Mouse (Mus musculus) limb, embryonic 13.5 days (tissue): ENCODE measurements at regions not wholly inside any gene's neighbourhood (a gene's known extent, or its start where the extent isn't known, plus 50 kb on each side); places are given as distances from the start of the nearest gene placed in this dataset.

ENCODE experiments used
- ATAC-seq: fragments of 200-750 bp; cut with Nextera tagmentation; 2 replicates; pipeline ENCODE4 v1.8.0; 2017; ENCODE audit warnings: low read depth, moderate number of reproducible peaks, moderate TSS enrichment; ENCODE audit not compliant: low FRiP score
- H3K27ac ChIP-seq: fragments of 300-500 bp; sonication (generic); 2 replicates; pipeline ENCODE4 v1.5.1; 2015; ENCODE audit warnings: inconsistent platforms, mild to moderate bottlenecking, moderate library complexity
- H3K27me3 ChIP-seq: fragments of 300-500 bp; sonication (generic); 2 replicates; pipeline ENCODE4 v1.6.1; 2015; ENCODE audit warnings: mild to moderate bottlenecking, inconsistent platforms
- H3K36me3 ChIP-seq: fragments of 300-500 bp; sonication (generic); 2 replicates; pipeline ENCODE4 v1.6.1; 2015; ENCODE audit warnings: inconsistent platforms, mild to moderate bottlenecking, moderate library complexity
- H3K4me1 ChIP-seq: fragments of 300-500 bp; sonication (generic); 2 replicates; pipeline ENCODE4 v1.6.1; 2015; ENCODE audit warnings: inconsistent platforms
- H3K4me2 ChIP-seq: fragments of 300-500 bp; sonication (generic); replicated peaks from 2 replicates; pipeline ENCODE4 v1.6.1; 2015; ENCODE audit warnings: inconsistent platforms, mild to moderate bottlenecking, moderate library complexity
- H3K4me3 ChIP-seq: fragments of 300-500 bp; sonication (generic); 2 replicates; pipeline ENCODE4 v1.5.1; 2015; ENCODE audit warnings: moderate library complexity, mild to moderate bottlenecking, inconsistent platforms
- H3K9ac ChIP-seq: fragments of 300-500 bp; sonication (generic); 2 replicates; pipeline ENCODE4 v1.6.1; 2015; ENCODE audit warnings: mild to moderate bottlenecking, inconsistent platforms
- H3K9me3 ChIP-seq: fragments of 300-500 bp; sonication (generic); 2 replicates; pipeline ENCODE4 v1.6.1; 2016; ENCODE audit warnings: inconsistent platforms
- WGBS: fragments of 180-500 bp; shearing (Covaris S2); methylation state at CpG from one replicate; pipeline ENCODE4 v1.1.7; 2015; 5-methylcytosine and 5-hydroxymethylcytosine counted together

DNA sequence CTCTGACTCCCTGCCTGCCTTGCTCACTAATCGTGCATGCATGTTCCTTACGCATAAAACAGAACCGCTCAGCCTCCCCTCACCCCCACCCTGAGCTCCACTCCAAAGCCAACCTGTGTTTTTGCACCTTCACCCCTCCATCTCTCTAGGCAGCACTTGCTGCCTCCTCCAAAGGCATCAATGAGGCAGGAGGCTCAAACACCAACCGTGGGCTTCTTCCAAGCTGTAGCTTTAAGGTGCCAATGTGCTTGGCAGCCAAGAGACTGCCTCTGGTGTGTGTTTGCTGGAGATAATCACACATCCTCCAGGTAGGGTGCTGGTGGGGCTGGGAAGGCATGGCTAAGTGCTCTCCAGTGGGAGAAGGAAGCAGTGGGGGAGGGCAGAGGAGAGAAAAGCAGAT, 193.3 kb downstream of the Rplp1 start:
- H3K36me3 ChIP-seq: no peaks in the 10 kb centered on the region
- no peak overlapping the region for H3K4me3 ChIP-seq
- H3K27ac ChIP-seq: peak overlapping the region; percentile 28; the same call in 1 of the 2 replicates
- H3K9ac ChIP-seq: no peak overlapping the region
- no peaks in the 10 kb centered on the region for H3K9me3 ChIP-seq
- 41% methylated on average over 4 of the region's 4 CpGs for WGBS
- no peak for ATAC-seq
- H3K4me2 ChIP-seq: no peak overlapping the region
- H3K27me3 ChIP-seq: peaks cover 46% of the 10 kb centered on the region
- peaks cover 23% of the 10 kb centered on the region for H3K4me1 ChIP-seq

DNA sequence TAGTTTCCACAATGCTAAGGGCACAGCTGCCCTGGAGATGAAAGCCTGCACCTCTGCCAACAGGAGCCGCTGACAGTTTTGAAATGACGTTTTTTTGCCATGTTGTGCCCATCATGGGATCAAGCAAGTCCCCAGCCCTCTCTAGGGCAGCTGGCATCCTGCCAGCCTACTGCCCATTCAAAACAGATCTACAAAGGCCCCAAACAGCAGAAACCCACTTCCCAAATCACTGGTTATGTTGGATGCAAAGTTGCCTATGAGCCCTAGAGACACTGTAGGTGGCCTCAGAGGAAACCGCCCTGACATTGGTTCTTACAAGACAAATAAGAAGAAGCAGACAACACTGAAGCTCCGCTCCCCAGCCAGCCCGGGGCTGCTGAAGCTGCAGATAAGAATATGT, 194.1 kb downstream of the Rplp1 start:
- peaks cover 53% of the 10 kb centered on the region for H3K27me3 ChIP-seq
- H3K4me1 ChIP-seq: peaks cover 31% of the 10 kb centered on the region
- no peak overlapping the region for H3K4me2 ChIP-seq
- no peak overlapping the region for H3K9ac ChIP-seq
- 78% methylated on average over 5 of the region's 5 CpGs for WGBS
- no peaks in the 10 kb centered on the region for H3K36me3 ChIP-seq
- no peak overlapping the region for H3K27ac ChIP-seq
- no peak for ATAC-seq
- H3K9me3 ChIP-seq: no peaks in the 10 kb centered on the region
- H3K4me3 ChIP-seq: no peak overlapping the region

DNA sequence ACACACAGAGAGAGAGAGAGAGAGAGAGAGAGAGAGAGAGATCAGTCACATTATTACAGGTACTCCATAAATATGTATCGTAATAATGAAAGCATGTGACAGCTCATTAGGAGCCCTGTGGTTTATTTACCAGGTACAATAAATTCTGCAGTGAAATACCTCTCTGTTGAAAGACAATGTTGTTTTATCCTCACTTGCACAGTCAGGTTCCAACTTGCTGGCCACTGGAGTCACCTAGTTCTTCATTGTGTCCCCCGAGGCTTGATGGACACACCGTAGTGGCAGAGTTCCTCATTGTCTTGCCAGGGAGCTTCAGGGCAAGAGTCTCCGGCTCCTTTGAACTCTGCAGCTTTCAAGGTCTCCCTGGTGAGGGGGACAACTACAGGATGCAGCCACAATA, 197.6 kb downstream of the Rplp1 start:
- H3K4me2 ChIP-seq: no peak overlapping the region
- no peaks in the 10 kb centered on the region for H3K9me3 ChIP-seq
- H3K36me3 ChIP-seq: no peaks in the 10 kb centered on the region
- WGBS: 43% methylated on average over 4 of the region's 4 CpGs
- H3K27ac ChIP-seq: no peak overlapping the region
- H3K27me3 ChIP-seq: peaks cover 52% of the 10 kb centered on the region
- H3K4me3 ChIP-seq: no peak overlapping the region
- H3K4me1 ChIP-seq: peaks cover 63% of the 10 kb centered on the region
- ATAC-seq: no peak
- H3K9ac ChIP-seq: no peak overlapping the region

DNA sequence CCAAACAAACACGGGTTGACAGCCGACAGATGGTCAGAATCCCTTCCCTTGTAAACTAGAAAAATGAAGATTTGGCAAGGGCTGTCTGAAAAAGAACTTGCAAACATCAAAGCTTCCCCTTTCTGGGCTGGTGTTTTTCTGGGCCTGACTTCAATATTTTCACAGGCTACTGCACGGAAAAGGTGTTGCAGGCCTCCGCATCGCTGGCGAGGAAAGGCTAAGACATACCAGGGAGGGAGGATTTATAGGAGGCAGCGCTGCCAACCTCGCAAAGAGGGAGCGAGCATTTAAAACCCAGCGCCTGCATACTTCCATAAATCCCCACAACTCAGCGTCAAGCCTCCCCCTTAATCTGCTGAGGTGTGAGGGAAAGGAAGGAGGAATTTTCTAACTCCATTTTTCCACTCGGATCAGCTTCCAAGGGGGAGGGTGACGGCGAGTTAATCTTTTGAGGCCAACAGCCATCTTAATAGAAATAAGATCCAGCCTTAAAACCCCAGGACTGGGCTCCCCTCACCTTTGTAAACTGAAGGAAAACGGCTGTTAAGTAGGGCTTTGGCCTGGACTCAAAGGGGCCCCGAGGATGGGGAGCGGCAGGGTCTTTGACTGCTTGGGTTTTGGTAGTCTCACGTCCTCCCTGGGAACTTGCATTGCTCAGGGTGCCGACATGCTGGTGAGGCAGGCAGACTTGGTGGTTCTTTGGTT, 199.9 kb downstream of the Rplp1 start:
- peak overlapping the region; percentile 83 for H3K27ac ChIP-seq
- WGBS: 5% methylated on average over 19 of the region's 19 CpGs

DNA sequence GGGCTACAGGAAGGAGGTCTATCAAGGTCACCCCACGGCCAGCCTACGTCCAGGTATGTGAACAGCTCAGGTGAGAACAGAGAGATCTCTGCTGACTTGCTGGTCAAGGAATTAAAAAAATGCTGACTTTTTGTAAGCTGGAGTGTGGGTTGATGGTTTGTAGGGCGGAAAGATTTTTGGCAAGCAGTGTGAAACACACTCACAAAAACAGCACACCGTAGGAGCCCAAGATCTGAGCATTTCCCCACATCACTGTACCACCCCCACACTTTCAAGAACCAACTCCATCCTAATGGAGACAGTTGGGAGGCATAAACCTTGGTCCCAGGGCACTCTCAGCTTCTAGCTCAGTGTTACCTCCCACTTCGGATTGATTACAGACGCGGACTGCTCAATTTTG, 200.5 kb downstream of the Rplp1 start:
- peaks cover 57% of the 10 kb centered on the region for H3K4me1 ChIP-seq
- peaks cover 40% of the 10 kb centered on the region for H3K27me3 ChIP-seq
- peak overlapping the region; percentile 44 for H3K4me2 ChIP-seq
- H3K4me3 ChIP-seq: no peak overlapping the region
- peak overlapping the region; percentile 83 for H3K27ac ChIP-seq
- H3K36me3 ChIP-seq: no peaks in the 10 kb centered on the region
- 35% methylated on average over 7 of the region's 7 CpGs for WGBS
- H3K9ac ChIP-seq: no peak overlapping the region
- no peaks in the 10 kb centered on the region for H3K9me3 ChIP-seq
- ATAC-seq: peak; percentile 41; the same call in 1 of the 2 replicates

More for the DNA sequence above, 199.9 kb downstream of the Rplp1 start:
- no peak overlapping the region for H3K4me3 ChIP-seq
- no peak overlapping the region for H3K9ac ChIP-seq
- no peaks in the 10 kb centered on the region for H3K36me3 ChIP-seq
- H3K4me1 ChIP-seq: peaks cover 57% of the 10 kb centered on the region
- H3K4me2 ChIP-seq: peak overlapping the region; percentile 44
- H3K27me3 ChIP-seq: peaks cover 44% of the 10 kb centered on the region
- ATAC-seq: peak; percentile 88
- no peaks in the 10 kb centered on the region for H3K9me3 ChIP-seq

DNA sequence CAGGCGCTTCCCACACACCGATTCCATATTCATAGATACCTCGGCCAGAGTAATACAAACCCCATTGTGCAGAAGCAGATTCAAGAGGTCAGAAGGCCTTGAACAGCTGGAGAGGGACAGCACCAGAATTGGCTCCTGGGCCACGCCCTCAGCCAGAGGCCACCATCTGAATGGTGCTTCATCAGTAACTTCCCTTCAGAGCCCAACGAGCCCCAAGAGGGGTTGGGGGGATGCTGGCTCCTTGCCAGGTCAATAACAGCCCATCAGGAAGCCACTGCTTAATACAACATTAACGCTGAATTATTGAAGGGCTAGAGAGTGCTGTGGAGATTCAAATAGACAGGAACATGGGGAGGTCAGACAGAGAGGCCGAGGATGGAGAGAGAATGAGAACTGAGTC, 203.0 kb downstream of the Rplp1 start:
- no peak for ATAC-seq
- no peaks in the 10 kb centered on the region for H3K9me3 ChIP-seq
- H3K4me2 ChIP-seq: no peak overlapping the region
- no peaks in the 10 kb centered on the region for H3K36me3 ChIP-seq
- peaks cover 24% of the 10 kb centered on the region for H3K27me3 ChIP-seq
- no peak overlapping the region for H3K4me3 ChIP-seq
- H3K4me1 ChIP-seq: peaks cover 62% of the 10 kb centered on the region
- H3K27ac ChIP-seq: no peak overlapping the region
- no peak overlapping the region for H3K9ac ChIP-seq
- WGBS: 39% methylated on average over 7 of the region's 7 CpGs

DNA sequence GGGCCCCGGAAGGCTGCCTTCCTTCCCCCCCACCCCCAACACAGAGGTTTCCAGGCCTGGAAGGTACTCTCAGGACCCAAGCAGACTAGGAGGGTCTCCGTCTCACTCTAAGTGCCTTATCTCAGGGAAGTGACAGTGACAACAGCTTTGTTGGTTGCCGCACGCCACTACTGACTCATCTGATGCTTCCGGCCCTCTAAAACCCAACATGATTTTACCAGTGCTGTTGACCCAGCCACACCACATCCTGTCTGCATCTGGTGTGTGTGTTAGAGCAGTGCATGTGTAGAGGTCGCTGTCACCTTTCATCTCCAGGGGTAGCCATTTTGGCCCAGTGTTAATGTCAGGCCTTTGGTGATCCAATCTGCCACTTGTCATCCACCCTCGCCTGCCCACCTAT, 206.5 kb downstream of the Rplp1 start:
- Histone ChIP-seq H3K9ac (no peak overlapping the region), H3K27ac (no peak overlapping the region)
- WGBS: 64% methylated on average over 7 of the region's 7 CpGs

DNA sequence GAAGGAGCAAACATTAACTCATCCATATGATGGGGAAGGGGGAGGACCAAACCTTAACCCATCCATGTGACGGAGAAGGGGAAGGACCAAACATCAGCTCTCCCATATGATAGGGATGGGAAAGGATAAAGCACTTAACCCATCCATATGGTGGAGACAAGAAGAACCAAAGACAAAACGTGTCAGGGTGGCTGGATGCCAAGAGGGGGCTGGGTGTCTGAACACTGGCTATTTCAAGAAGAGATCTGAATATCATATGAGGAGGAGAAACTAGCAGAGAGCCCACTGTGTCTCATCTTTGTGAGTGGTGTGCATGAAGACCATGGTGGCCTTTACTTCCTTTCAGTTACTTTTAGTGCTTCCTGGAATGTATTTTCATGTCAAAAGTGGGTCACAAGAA, 207.0 kb downstream of the Rplp1 start:
- Histone ChIP-seq H3K27ac (no peak overlapping the region), H3K4me1 (peaks cover 46% of the 10 kb centered on the region), H3K36me3 (no peaks in the 10 kb centered on the region), H3K27me3 (peaks cover 27% of the 10 kb centered on the region), H3K9ac (no peak overlapping the region), H3K4me2 (no peak overlapping the region), H3K9me3 (no peaks in the 10 kb centered on the region), H3K4me3 (no peak overlapping the region)
- WGBS: 64% methylated on average over 2 of the region's 2 CpGs
- no peak for ATAC-seq

More for the DNA sequence above, 206.5 kb downstream of the Rplp1 start:
- ATAC-seq: no peak
- H3K27me3 ChIP-seq: peaks cover 30% of the 10 kb centered on the region
- H3K4me3 ChIP-seq: no peak overlapping the region
- peaks cover 44% of the 10 kb centered on the region for H3K4me1 ChIP-seq
- H3K9me3 ChIP-seq: no peaks in the 10 kb centered on the region
- H3K36me3 ChIP-seq: no peaks in the 10 kb centered on the region
- H3K4me2 ChIP-seq: no peak overlapping the region

DNA sequence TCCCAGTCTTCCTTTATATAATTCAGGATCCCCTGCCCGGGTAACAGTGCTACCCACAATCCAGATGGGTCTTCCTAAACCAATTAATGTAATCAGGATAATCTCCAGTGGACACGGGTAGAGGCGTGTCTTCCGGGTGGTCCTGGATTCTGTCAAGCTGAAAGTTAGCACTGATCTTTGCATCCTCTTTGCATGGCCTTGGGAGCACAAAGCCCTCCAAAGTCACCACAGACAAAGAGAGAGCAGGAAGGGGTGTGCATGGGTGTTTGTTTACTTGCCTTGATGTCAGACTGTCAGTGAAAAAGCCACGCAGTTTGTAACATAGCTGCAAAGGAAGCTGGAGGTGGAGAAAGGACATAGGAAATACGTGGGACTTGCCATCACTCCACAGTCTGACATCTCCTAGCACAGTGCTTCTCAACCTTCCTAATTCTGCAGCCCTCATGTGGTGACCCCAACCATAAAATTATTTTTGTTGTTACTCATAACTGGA, 208.0 kb downstream of the Rplp1 start:
- no peak overlapping the region for H3K9ac ChIP-seq
- 82% methylated on average over 6 of the region's 6 CpGs for WGBS
- H3K9me3 ChIP-seq: no peaks in the 10 kb centered on the region
- H3K4me2 ChIP-seq: no peak overlapping the region
- no peak for ATAC-seq
- no peak overlapping the region for H3K4me3 ChIP-seq
- no peaks in the 10 kb centered on the region for H3K36me3 ChIP-seq
- H3K4me1 ChIP-seq: peaks cover 38% of the 10 kb centered on the region
- peaks cover 18% of the 10 kb centered on the region; the same call in 1 of the 2 replicates for H3K27me3 ChIP-seq
- no peak overlapping the region for H3K27ac ChIP-seq

DNA sequence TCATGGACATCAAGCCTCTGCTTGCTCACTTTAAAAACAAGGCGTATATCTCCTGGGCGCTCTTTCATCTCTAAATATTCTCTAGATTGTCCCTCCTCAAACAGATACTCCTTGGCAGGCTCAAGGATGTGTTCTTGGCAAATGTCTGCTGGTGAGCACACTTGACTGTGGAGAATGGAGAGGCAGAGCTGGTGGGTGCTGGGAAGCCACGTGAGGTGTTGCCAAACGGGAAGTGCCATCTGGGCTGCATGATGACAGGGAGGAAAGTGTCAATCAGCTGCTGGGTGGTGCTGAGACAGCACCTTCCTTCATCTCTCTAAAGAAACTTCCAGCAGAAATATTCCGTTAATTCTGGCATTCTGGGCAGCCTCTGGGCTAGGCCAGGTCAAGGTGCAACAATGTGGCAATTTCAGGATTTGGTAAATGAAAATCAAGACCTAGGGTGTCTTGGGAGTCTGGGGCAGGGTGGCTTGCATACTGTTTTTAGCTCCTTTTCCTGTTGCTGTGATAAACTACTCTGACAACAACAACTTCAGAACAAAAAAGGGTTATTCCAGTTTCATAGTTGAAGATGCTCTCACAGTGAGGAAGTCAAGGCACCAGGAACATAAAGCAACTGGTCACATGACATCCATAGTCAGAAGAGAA, 208.6 kb downstream of the Rplp1 start:
- no peak for ATAC-seq
- peaks cover 17% of the 10 kb centered on the region; the same call in 1 of the 2 replicates for H3K27me3 ChIP-seq
- H3K9me3 ChIP-seq: no peaks in the 10 kb centered on the region
- no peaks in the 10 kb centered on the region for H3K36me3 ChIP-seq
- no peak overlapping the region for H3K27ac ChIP-seq
- H3K4me2 ChIP-seq: no peak overlapping the region
- H3K4me3 ChIP-seq: no peak overlapping the region
- 72% methylated on average over 5 of the region's 5 CpGs for WGBS
- H3K9ac ChIP-seq: no peak overlapping the region
- H3K4me1 ChIP-seq: peaks cover 32% of the 10 kb centered on the region

DNA sequence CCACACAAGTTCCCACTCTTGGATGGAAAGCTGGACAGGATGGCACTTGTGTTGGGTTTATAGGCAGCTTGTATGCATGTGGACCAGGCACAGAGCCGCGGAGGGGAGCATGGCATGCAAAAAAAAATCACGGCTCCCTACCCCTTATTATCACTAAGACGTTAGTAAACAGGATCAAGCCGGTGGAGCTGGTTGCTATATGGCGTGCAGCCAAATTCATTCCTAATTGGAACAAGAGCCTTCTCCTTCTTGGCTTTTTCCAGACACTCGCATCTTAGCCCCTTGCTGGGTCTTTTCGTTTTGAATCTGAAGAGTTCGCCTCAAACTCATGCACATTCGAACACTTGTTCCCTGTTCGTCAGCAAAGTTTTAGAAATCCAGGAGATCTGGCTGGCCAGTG, 211.0 kb downstream of the Rplp1 start:
- no peaks in the 10 kb centered on the region for H3K9me3 ChIP-seq
- H3K36me3 ChIP-seq: no peaks in the 10 kb centered on the region
- H3K27ac ChIP-seq: no peak overlapping the region; the same call in 1 of the 2 replicates
- peaks cover 37% of the 10 kb centered on the region for H3K27me3 ChIP-seq
- H3K4me3 ChIP-seq: no peak overlapping the region
- H3K9ac ChIP-seq: no peak overlapping the region
- peaks cover 53% of the 10 kb centered on the region for H3K4me1 ChIP-seq
- no peak for ATAC-seq
- 32% methylated on average over 11 of the region's 11 CpGs for WGBS
- no peak overlapping the region for H3K4me2 ChIP-seq

DNA sequence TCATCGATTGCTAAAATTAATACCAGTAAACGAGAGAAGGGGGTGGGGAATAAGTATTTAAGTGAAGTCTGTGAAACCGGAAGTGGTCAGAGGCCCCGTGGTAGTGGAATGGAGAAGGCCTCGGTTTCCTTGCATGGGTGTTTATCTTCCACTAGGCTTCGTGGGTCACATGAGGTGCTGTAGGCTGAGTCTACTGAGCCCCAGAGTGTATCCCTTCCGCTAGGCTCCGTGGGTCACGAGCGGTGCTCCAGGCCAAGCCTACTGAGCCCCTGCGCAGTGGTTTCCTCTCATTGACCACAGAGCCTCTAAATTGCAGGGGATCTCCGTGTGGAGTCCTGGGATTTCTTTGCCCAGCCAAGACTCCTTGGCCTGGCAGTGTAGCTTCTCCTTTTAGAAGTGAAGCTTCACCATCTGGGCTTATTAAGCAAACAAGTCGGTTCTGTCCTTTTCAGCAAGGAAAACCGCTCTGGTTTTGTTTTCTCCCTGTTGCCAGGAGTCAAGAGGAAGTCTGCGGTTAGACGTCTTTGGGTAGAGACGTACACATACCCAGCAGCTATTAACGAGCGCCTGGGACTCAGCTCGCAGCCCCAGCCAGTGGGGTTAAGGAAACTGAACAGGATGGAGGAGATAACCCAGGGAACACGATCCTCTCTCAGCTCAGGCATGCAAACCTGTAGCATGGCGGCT, 211.9 kb downstream of the Rplp1 start:
- ATAC-seq: no peak
- no peaks in the 10 kb centered on the region for H3K36me3 ChIP-seq
- 0 out of 2 replicates have a peak overlapping the region, but pooled peaks have one; percentile 17 for H3K4me2 ChIP-seq
- peaks cover 54% of the 10 kb centered on the region for H3K4me1 ChIP-seq
- WGBS: 47% methylated on average over 22 of the region's 22 CpGs
- peak overlapping the region; percentile 24 for H3K27ac ChIP-seq
- peaks cover 37% of the 10 kb centered on the region for H3K27me3 ChIP-seq
- H3K9ac ChIP-seq: no peak overlapping the region
- no peak overlapping the region for H3K4me3 ChIP-seq
- H3K9me3 ChIP-seq: no peaks in the 10 kb centered on the region
